Mouse (Mus musculus) T-cell, adult 2 months (primary cell): ENCODE measurements around the gene Gm44511.
"Not testable (repeated sequence)": the region's sequence is repeated elsewhere in the genome, so short reads cannot be mapped to it uniquely, and the experiment has no call there.

Source experiments
- DNase-seq: peaks from one replicate; pipeline ENCODE4 v3.0.0; 2022; ENCODE audit warnings: low spot score

Gene Gm44511

DNA sequence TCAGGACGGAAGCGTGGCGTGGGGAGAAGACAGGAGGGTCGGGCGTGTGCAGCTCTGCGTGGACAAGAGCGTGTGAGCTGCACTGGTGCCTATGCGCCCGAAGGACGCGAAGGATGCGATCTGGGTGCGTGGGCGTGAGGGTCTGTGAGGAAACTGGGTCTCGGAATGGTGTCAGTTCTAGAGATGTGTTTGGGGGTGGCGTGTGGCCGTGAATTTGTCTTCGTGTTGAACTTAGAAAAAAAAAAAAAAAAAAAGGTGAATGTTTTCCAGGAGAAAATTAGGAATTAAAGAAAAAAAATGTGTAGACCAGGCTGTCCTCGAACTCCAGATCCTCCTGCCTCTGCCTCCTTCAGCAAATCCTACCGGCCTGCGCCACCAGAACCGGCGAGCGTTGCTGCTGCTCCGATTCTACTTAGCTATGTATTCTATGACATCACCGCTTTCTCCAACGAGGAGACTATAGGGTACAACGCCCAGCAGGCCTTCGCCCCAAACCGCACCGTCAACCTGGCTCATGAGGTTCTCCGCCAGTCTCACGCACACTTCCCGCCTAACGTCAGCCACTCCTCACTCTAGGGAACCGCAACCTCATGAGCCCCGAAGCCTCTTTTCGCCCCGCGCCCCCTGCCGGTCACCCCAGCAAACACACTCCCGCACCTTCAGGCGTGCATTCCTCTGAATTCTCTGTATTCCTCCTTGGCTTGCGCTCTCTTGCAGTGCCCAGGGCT lies 65.5 kb downstream of the Gm44511 start:
- DNase-seq: peak; percentile 88

GRCm38 (mm10) chr6:128760016-128760415 lies 66.1 kb downstream of the Gm44511 start:
- DNase-seq: peak; percentile 90

DNA sequence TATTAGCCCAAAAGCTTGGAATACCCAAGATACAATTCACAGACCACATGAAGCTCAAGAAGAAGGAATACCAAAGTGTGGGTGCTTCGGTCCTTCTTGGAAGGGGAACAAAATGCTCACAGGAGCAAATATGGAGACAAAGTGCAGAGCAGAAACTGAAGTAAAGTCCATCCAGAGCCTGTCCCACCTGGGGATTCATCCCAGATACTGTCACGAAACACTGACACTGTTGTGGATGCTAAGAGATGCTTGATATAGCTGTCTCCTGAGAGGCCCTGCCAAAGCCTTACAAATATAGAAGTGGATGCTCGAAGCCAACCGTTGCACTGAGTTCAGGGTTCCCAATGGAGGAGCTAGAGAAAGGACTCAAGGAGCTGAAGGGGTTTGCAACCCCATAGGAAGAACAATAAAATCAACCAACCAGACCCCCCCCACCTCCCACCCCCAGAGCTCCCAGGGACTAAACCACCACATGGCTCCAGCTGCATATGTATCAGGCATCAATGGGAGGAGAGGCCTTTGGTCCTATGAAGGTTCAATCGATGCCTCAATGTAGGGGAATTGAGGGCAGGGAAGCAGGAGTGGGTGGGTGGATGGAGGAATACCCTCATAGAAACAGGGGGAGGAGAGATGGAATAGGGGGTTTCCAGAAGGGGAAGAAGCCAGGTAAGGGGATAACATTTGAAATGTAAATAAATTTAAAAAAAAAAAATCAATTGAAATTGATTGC lies 66.7 kb downstream of the Gm44511 start:
- DNase-seq: no peak

DNA sequence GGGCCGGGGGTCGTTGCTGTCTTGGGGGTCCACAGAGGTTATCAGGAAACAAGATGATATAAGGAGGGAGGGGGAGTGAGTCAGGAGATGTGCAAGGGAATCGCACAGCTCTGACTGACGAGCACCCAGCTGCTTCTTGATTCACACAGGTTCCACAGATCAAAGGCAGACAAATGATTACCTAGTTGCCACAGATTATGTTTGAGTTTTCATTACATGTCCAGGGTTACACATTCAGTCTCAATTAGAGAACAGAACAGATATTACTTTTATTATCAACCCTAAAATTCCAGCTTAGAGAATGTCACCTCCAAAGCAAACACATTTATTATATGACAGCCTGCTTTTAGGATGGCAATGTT lies 70.7 kb downstream of the Gm44511 start:
- DNase-seq: not testable (repeated sequence)

GRCm38 (mm10) chr6:128754748-128755401 lies 71.2 kb downstream of the Gm44511 start:
- DNase-seq: not testable (repeated sequence)

DNA sequence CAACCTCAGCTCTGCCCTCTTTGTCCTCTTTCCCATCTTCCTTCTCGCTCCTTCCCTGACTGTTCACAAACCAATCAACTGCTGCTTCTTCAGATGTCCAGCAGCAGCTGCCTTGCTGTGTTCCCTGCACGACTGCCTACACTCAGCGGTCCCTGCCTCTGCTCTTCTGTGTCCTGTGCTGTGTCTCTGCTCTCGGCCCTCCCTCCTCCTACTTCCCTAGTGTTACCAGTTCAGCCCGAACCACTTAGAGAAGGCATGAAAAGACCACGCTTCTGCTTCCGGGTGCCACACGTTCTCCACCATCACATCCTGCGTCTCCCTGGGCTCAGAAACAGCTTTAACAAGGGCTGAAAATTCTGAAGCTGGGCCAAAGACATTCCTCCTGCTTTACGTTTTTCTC lies 71.8 kb downstream of the Gm44511 start:
- DNase-seq: not testable (repeated sequence)

GRCm38 (mm10) chr6:128753610-128754224 lies 72.4 kb downstream of the Gm44511 start:
- DNase-seq: peak; percentile 63

DNA sequence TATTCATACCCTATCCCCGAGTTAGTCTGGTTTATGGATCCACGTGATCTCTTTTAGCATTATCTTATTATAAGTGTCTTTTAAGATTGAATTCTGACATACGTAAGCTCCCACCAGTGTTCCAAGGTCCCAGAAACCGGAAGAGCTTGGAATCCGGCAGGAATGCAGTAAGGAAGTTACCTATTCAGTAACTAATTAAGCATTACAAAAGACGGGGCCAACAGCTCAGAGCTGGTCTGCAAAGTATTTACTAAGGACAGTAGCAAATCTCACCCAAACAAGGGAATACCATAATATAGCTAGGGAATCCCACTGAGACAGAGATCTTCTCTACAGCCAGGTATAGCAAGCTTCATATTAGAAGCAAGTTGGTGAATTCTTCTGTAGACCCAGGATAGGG lies 79.1 kb downstream of the Gm44511 start:
- DNase-seq: not testable (repeated sequence)

DNA sequence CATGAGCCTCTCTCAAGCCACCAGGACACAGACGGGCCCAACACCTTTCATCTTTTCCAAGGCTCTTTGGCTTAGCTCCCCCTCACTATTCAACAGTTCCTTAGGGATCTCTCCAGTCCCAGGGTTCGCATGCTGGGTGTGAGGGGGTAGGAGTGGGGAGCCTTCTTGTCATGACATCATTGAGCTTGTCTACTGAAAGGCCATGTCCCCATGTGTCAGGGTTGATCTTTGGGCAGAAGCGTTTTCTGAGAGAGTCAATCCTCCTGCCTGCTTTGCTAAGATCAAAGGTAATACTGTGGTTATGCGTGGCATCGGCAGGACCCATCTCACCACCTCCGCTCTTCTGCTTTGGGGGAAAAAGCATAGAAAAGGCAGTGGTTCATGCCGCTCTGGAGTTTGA lies 88.7 kb downstream of the Gm44511 start:
- DNase-seq: peak; percentile 53

DNA sequence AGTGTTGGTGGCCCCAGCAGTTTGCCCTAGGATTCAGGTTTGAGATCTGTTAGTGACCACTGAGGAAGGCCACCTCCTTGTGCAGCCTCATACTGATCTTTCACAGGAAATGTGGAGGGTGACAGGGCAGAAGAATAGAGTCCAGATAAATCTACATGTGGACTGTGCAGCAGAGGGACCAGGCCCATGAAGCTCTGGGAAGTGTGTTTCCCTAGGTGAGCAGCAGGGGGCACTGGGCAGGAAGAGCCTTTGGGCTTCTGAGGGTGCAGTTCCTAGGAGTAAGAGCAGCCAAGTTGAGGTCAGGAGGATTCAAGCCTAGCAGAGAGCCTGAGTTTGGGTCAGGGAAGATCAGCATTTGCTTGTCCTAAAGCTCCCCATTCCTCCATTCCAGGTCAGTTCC lies 90.0 kb downstream of the Gm44511 start:
- DNase-seq: peak; percentile 27

GRCm38 (mm10) chr6:128734896-128735295 lies 91.2 kb downstream of the Gm44511 start:
- DNase-seq: no peak

DNA sequence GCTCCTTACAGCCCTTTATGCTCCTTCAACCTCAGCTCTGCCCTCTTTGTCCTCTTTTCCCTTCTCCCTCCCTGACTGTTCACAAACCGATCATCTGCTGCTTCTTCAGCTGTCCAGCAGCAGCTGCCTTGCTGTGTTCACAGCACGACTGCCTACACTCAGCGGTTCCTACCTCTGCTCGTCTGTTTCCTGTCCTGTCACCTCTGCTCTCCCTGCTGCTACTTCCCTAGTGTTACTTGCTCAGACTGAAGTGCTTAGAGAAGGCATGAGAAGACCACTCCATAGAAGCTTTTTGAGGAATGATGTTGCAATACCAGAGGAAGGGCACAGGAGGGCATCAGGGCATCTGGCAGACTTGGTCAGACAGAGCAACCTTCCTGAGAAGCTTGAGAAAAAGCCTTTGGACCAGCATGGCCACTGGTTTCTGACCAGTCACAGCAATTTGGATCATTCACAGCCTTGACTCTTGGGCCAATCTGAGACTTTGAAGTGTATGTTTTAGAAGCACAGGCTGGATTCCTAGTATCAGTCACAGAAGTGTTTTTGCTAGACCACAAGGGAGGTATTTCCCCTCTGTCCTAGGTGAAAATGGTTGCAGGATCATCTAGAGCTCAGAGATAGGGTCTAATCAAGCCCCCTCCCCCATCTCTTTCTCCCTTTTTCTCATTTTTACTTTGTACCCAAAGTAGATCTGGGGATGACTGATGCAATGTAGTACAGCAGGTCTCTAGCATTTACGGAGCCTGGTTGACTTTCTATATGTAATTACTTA lies 92.0 kb downstream of the Gm44511 start:
- no peak for DNase-seq

DNA sequence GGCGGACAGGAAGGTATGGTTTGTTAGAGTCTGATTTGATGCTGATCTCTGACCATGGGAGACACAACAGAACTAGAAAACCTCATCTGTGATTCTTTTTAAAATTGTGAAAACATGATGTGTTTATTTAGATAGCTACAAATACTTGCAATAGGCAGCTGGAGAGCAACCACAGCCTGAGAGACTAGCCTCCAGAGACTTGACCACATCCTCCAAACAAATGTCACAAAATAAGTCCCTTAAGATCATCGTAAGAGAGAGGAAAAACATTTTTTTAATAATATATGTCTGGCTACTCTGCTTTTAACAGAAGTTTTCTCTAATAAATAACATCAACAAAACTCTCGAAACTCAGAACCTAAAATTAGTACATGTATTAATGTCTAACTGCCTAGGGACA lies 94.1 kb downstream of the Gm44511 start:
- DNase-seq: no peak
